Mouse (Mus musculus): ENCODE measurements at regions not wholly inside any gene's neighbourhood (a gene's known extent, or its start where the extent isn't known, plus 50 kb on each side); places are given as distances from the start of the nearest gene placed in this dataset.

DNA sequence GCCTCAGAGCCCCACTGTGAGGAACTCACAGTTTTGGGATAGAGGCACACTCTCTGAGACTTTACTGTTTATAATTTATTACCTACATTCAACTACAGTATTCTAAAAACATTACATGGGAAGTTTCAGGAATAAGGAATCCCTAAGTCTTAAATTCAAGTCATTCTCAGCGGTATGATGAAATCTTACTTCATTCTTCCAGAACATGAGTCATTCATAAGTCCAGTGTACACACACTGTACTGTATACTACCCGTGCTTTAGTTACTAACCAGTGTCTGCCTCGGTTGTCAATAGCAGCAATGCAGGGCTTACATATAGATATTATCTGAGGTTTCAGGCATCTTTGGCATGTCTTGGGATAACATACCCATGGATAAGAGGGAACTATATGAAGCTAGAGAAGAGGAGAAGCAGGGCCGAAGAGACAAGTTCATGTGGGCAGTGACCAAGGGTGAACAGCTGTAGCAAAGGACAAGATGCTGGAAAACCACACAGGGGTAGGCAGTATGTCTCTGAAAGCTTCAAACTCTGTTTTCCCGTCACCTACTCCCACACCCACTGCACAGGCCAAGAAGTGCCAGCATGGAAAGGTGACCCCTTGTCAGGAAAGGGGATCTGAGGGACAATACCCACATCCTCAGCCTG is 55.5 kb upstream of the Zfp703 start:
- TF ChIP-seq CTCF (IDR thresholded peaks at IDR 0.05; ENCODE audit: low read depth, low read length) (no peak), POLR2A (IDR thresholded peaks at IDR 0.05; ENCODE audit: insufficient read depth, low read length) (no peak), EP300 (IDR thresholded peaks at IDR 0.05; ENCODE audit: insufficient read depth, low read depth, low read length) (no peak)
